Mouse (Mus musculus) embryonic facial prominence, embryonic 13.5 days (tissue): Measurements from ENCODE around the gene Fkbp15. TPM values are rescaled to one million over a fixed set of nuclear protein-coding genes. Genes with fewer than 3 reads are reported as not detected.

Experiments used
- ATAC-seq: fragments of 200-750 bp; cut with Nextera tagmentation; 2 replicates; pipeline ENCODE4 v1.8.0; 2017; ENCODE audit warnings: low read depth; ENCODE audit not compliant: insufficient number of reproducible peaks, insufficient read depth, low FRiP score, low TSS enrichment
- H3K27ac ChIP-seq: fragments of 300-500 bp; sonication (generic); 2 replicates; pipeline ENCODE4 v1.5.1; 2015; ENCODE audit warnings: moderate library complexity, mild to moderate bottlenecking, inconsistent platforms
- H3K27me3 ChIP-seq: fragments of 300-500 bp; sonication (generic); 2 replicates; pipeline ENCODE4 v1.6.1; 2015; ENCODE audit warnings: mild to moderate bottlenecking, inconsistent platforms
- H3K36me3 ChIP-seq: fragments of 300-500 bp; sonication (generic); 2 replicates; pipeline ENCODE4 v1.6.1; 2015; ENCODE audit warnings: mild to moderate bottlenecking, inconsistent platforms
- H3K4me1 ChIP-seq: fragments of 300-500 bp; sonication (generic); 2 replicates; pipeline ENCODE4 v1.6.1; 2015; ENCODE audit warnings: inconsistent platforms
- H3K4me2 ChIP-seq: fragments of 300-500 bp; sonication (generic); 2 replicates; pipeline ENCODE4 v1.6.1; 2015; ENCODE audit warnings: moderate library complexity, mild to moderate bottlenecking, inconsistent platforms
- H3K4me3 ChIP-seq: fragments of 300-500 bp; sonication (generic); 2 replicates; pipeline ENCODE4 v1.5.1; 2015; ENCODE audit warnings: mild to moderate bottlenecking, inconsistent platforms
- H3K9ac ChIP-seq: fragments of 300-500 bp; sonication (generic); 2 replicates; pipeline ENCODE4 v1.6.1; 2015; ENCODE audit warnings: mild to moderate bottlenecking, inconsistent platforms
- H3K9me3 ChIP-seq: fragments of 300-500 bp; sonication (generic); 2 replicates; pipeline ENCODE4 v1.6.1; 2016; ENCODE audit warnings: inconsistent platforms
- WGBS: fragments of 180-500 bp; shearing (Covaris S2); methylation state at CpG from one replicate; pipeline ENCODE4 v1.1.7; 2015; ENCODE audit warnings: mixed read lengths; 5-methylcytosine and 5-hydroxymethylcytosine counted together
- polyA plus RNA-seq: library from polyadenylated mRNA; unstranded; fragments of >200 nt; fragmentation: Nextera tagmentation; extraction: Ambion mirVana; gene quantifications from 2 replicates; pipeline ENCODE4 v1.2.1, GENCODE M21; 2015

Gene Fkbp15
- polyA plus RNA-seq, 1 experiment from 2014 or later, result 25.5 TPM

GRCm38 (mm10) chr4:62290816-62291505 lies 69.4 kb downstream of the Fkbp15 start:
- H3K9ac ChIP-seq, result no peak overlapping the region
- H3K4me1 ChIP-seq, result peaks cover 10% of the 10 kb centered on the region
- ATAC-seq, result no peak
- no peak overlapping the region for H3K4me3 ChIP-seq
- H3K27me3 ChIP-seq, result no peaks in the 10 kb centered on the region
- WGBS, result 94% methylated on average over 9 of the region's 9 CpGs
- no peaks in the 10 kb centered on the region for H3K9me3 ChIP-seq
- H3K27ac ChIP-seq, result no peak overlapping the region
- H3K36me3 ChIP-seq, result no peaks in the 10 kb centered on the region
- no peak overlapping the region for H3K4me2 ChIP-seq

GRCm38 (mm10) chr4:62289226-62289625 lies 71.1 kb downstream of the Fkbp15 start:
- no peak overlapping the region for H3K9ac ChIP-seq
- no peaks in the 10 kb centered on the region for H3K9me3 ChIP-seq
- no peaks in the 10 kb centered on the region for H3K36me3 ChIP-seq
- no peak overlapping the region for H3K4me3 ChIP-seq
- no peak for ATAC-seq
- H3K4me1 ChIP-seq, result peaks cover 12% of the 10 kb centered on the region
- 84% methylated on average over 7 of the region's 7 CpGs for WGBS
- H3K27ac ChIP-seq, result no peak overlapping the region
- no peak overlapping the region for H3K4me2 ChIP-seq
- H3K27me3 ChIP-seq, result no peaks in the 10 kb centered on the region

- 17% methylated on average over 12 of the region's 12 CpGs for WGBS
- Histone ChIP-seq H3K4me1 (peaks cover 12% of the 10 kb centered on the region), H3K9ac (peak overlapping the region; percentile 76), H3K4me3 (peak overlapping the region; percentile 76), H3K4me2 (peak overlapping the region; percentile 78), H3K36me3 (no peaks in the 10 kb centered on the region), H3K27ac (no peak overlapping the region), H3K27me3 (no peaks in the 10 kb centered on the region), H3K9me3 (no peaks in the 10 kb centered on the region)
- ATAC-seq, result no peak
Measured at GRCm38 (mm10) chr4:62286992-62287900, 73.1 kb downstream of the Fkbp15 start.

- Histone ChIP-seq H3K9ac (peak overlapping the region; percentile 76), H3K9me3 (no peaks in the 10 kb centered on the region), H3K27me3 (no peaks in the 10 kb centered on the region), H3K27ac (no peak overlapping the region), H3K4me3 (peak overlapping the region; percentile 76), H3K4me1 (peaks cover 12% of the 10 kb centered on the region), H3K36me3 (no peaks in the 10 kb centered on the region), H3K4me2 (peak overlapping the region; percentile 78)
- under 1% methylated on average over 55 of the region's 55 CpGs for WGBS
- ATAC-seq, result peak; percentile 84
Measured at GRCm38 (mm10) chr4:62286257-62286991, 73.9 kb downstream of the Fkbp15 start.

- Histone ChIP-seq H3K9ac (no peak overlapping the region), H3K27ac (no peak overlapping the region), H3K4me2 (peak overlapping the region; percentile 78), H3K4me1 (peaks cover 12% of the 10 kb centered on the region), H3K4me3 (peak overlapping the region; percentile 76; the same call in 1 of the 2 replicates), H3K9me3 (no peaks in the 10 kb centered on the region), H3K27me3 (no peaks in the 10 kb centered on the region), H3K36me3 (no peaks in the 10 kb centered on the region)
- ATAC-seq, result no peak
- WGBS, result 66% methylated on average over 8 of the region's 8 CpGs
Measured at GRCm38 (mm10) chr4:62285576-62285975, 74.8 kb downstream of the Fkbp15 start.

- H3K9me3 ChIP-seq, result no peaks in the 10 kb centered on the region
- H3K4me1 ChIP-seq, result peaks cover 12% of the 10 kb centered on the region
- 86% methylated on average over 7 of the region's 7 CpGs for WGBS
- H3K9ac ChIP-seq, result no peak overlapping the region
- ATAC-seq, result no peak
- H3K36me3 ChIP-seq, result no peaks in the 10 kb centered on the region
- no peak overlapping the region for H3K27ac ChIP-seq
- H3K4me3 ChIP-seq, result no peak overlapping the region
- H3K27me3 ChIP-seq, result no peaks in the 10 kb centered on the region
- no peak overlapping the region for H3K4me2 ChIP-seq
Measured at GRCm38 (mm10) chr4:62282969-62283368, 77.4 kb downstream of the Fkbp15 start.

GRCm38 (mm10) chr4:62281319-62281718 lies 79.0 kb downstream of the Fkbp15 start:
- H3K9ac ChIP-seq, result no peak overlapping the region
- no peak overlapping the region for H3K27ac ChIP-seq
- H3K9me3 ChIP-seq, result no peaks in the 10 kb centered on the region
- 0 out of 2 replicates have a peak, but pooled peaks cover 3% of the 10 kb centered on the region for H3K4me1 ChIP-seq
- WGBS, result 62% methylated on average over 5 of the region's 5 CpGs
- no peak overlapping the region for H3K4me2 ChIP-seq
- no peaks in the 10 kb centered on the region for H3K27me3 ChIP-seq
- no peak for ATAC-seq
- no peak overlapping the region for H3K4me3 ChIP-seq
- no peaks in the 10 kb centered on the region for H3K36me3 ChIP-seq

GRCm38 (mm10) chr4:62278081-62278480 lies 82.3 kb downstream of the Fkbp15 start:
- Histone ChIP-seq H3K9me3 (no peaks in the 10 kb centered on the region), H3K4me1 (peaks cover 3% of the 10 kb centered on the region; the same call in 1 of the 2 replicates), H3K4me2 (no peak overlapping the region), H3K36me3 (no peaks in the 10 kb centered on the region), H3K4me3 (no peak overlapping the region), H3K27me3 (no peaks in the 10 kb centered on the region), H3K27ac (no peak overlapping the region), H3K9ac (no peak overlapping the region)
- ATAC-seq, result no peak
- WGBS, result 81% methylated on average over 4 of the region's 4 CpGs

GRCm38 (mm10) chr4:62277222-62277621 lies 83.1 kb downstream of the Fkbp15 start:
- Histone ChIP-seq H3K4me1 (peaks cover 3% of the 10 kb centered on the region; the same call in 1 of the 2 replicates), H3K4me3 (no peak overlapping the region), H3K9ac (no peak overlapping the region), H3K9me3 (no peaks in the 10 kb centered on the region), H3K4me2 (no peak overlapping the region), H3K27me3 (no peaks in the 10 kb centered on the region), H3K36me3 (no peaks in the 10 kb centered on the region), H3K27ac (no peak overlapping the region)
- no peak for ATAC-seq
- 66% methylated on average over 3 of the region's 3 CpGs for WGBS

- H3K9ac ChIP-seq, result no peak overlapping the region
- H3K4me2 ChIP-seq, result no peak overlapping the region
- H3K36me3 ChIP-seq, result no peaks in the 10 kb centered on the region
- ATAC-seq, result no peak
- no peak overlapping the region for H3K27ac ChIP-seq
- no peaks in the 10 kb centered on the region for H3K27me3 ChIP-seq
- no peaks in the 10 kb centered on the region for H3K9me3 ChIP-seq
- 83% methylated on average over 10 of the region's 10 CpGs for WGBS
- no peak overlapping the region for H3K4me3 ChIP-seq
- H3K4me1 ChIP-seq, result peaks cover 3% of the 10 kb centered on the region; the same call in 1 of the 2 replicates
Measured at GRCm38 (mm10) chr4:62276642-62277041, 83.7 kb downstream of the Fkbp15 start.

- WGBS, result 15% methylated on average over 12 of the region's 12 CpGs
- Histone ChIP-seq H3K4me3 (no peak overlapping the region), H3K9ac (no peak overlapping the region), H3K9me3 (no peaks in the 10 kb centered on the region), H3K4me2 (no peak overlapping the region), H3K27ac (no peak overlapping the region), H3K36me3 (no peaks in the 10 kb centered on the region), H3K27me3 (no peaks in the 10 kb centered on the region), H3K4me1 (peaks cover 3% of the 10 kb centered on the region; the same call in 1 of the 2 replicates)
- ATAC-seq, result no peak
Measured at GRCm38 (mm10) chr4:62274841-62275536, 85.4 kb downstream of the Fkbp15 start.
